Mouse (Mus musculus): ENCODE results near the gene Klhl11. TPM values are rescaled to one million over a fixed set of nuclear protein-coding genes. Genes with fewer than 3 reads are reported as not detected.

Gene Klhl11
- total RNA-seq, 2 experiments from 2014 or later: 7.6 to 8.2 TPM

DNA sequence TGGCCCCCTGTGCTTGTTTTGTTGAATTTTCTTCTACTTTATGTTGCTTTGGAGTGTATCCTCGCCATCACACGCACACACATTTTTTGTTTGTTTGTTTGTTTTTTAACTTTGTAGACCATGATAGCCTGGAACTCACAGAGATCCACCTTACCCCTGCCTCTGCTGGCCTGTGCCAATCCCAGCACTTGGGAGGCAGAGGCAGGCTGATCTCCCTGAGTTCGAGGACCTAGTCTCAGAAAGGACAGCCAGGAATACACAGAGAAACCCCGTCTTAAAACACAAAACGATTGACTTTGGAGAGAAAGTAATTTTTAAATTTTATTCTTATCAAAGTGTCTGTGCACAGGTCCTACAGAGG, 374 bp upstream of the Klhl11 start:
- no peak for DNase-seq
- intact Hi-C loops (cut with DNase I): loop anchor here (2.0 kb wide), 3 partner anchors 32 to 110 kb away; partner anchors contain the start of genes Klhl10 and Nt5c3b

- no peak for DNase-seq
- intact Hi-C loops (cut with DNase I): loop anchor here (2.0 kb wide), 3 partner anchors 31 to 109 kb away; partner anchors contain the start of genes Klhl10 and Nt5c3b
These were observed 967 bp downstream of the Klhl11 start for GRCm38 (mm10) chr11:100471352-100472196.

- intact Hi-C loops (cut with DNase I): no loop called here
- no peak for DNase-seq
These were observed 6.7 kb downstream of the Klhl11 start for GRCm38 (mm10) chr11:100465833-100466232.

GRCm38 (mm10) chr11:100465229-100465792, 7.2 kb downstream of the Klhl11 start:
- intact Hi-C loops (cut with DNase I): no loop called here
- DNase-seq: no peak

- intact Hi-C loops (cut with DNase I): no loop called here
- DNase-seq: no peak
These were observed 9.8 kb downstream of the Klhl11 start for GRCm38 (mm10) chr11:100462699-100463098.

- no peak for DNase-seq
- intact Hi-C loops (cut with DNase I): no loop called here
These were observed 14.8 kb downstream of the Klhl11 start for GRCm38 (mm10) chr11:100457711-100458110.

- intact Hi-C loops (cut with DNase I): no loop called here
- DNase-seq: no peak
These were observed 15.3 kb downstream of the Klhl11 start for GRCm38 (mm10) chr11:100457247-100457646.

DNA sequence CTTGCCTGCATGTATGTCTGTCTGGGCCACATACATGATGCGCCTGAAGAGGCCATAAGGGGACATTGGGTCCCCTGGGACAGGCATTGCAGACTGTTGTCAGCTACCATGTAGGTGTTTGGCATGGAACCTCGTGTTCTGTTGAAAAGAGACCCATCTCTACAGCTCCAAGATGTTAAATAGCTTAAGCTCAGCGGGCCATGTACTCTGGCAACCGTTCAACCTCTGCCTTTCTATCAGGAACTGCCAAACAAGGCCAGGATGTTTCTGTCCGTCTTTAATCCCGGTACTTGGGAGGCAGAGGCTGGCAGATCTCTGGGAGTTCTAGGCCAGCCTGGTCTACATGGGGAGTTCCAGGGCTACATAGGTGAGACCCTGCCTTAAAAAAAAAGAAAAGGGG, 29.9 kb downstream of the Klhl11 start:
- DNase-seq: no peak
- intact Hi-C loops (cut with DNase I): no loop called here

DNA sequence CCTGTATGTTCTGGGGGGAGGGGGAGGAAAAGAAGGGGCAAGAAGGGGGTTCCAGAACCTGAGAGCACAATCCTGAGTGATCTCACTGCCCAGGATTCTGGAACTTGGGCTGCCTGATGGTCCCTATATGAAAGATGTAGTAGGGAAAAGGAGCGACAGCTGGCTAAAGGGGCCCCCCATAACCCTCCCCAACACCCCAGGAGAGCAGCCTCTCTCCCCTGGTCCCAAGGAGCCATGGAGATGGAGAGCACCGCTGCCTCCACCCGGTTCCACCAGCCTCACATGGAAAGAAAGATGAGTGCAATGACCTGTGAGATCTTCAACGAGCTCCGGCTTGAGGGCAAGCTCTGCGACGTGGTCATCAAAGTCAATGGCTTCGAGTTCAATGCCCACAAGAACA, 30.7 kb downstream of the Klhl11 start, which contains the start of the genes Nt5c3b and Klhl10:
TSS of gene Nt5c3b (minus strand) at position 12 of the 400 bp plus-strand sequence.
TSS of gene Klhl10 (plus strand) at position 121 of the 400 bp plus-strand sequence.
- intact Hi-C loops (cut with DNase I): loop anchor here (1.0 to 2.0 kb wide), 2 partner anchors 27 to 31 kb away; partner anchors contain the start of genes Klhl11 and P3h4
- no peak for DNase-seq

DNA sequence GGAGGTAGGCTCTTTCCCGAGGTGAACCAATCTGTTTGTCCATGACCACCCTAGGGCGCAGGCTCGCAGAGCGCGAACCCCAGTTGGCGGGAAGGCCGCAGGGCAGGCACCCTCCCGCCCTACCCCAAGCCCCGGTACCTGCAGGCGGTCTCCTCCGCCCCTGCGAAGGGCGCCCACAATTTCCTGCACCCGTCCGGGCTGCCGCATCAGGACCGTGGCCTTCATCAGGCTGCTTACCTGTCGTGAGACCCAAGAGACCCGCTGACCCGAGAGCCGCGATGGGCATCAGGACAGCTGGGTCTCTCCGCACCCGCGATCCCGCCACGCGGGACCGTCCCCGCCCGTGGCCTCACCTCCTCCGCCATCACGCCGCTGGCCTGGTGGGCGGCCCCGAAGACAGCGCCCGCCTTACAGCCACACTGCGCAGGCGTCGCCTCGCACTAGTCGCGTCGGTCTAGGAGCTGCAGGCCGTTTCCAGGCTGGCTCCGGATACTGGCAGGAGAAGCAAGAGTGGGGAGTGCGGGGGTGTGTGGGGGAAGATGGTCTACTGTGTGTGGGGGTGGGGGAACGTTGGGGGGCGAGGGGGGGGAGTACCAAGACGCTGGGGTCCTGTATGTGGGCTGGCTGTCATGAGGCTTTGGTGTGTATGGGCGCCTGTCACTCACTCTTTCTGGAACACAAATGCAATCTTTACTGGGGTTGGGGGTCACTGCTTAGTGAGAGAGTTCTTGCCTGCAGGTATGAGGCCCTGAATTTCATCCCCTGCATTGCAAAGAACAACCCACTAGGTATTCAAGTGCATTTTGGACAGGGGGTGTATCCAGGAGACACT, 31.6 kb downstream of the Klhl11 start:
- intact Hi-C loops (cut with DNase I): loop anchor here (1.0 to 2.0 kb wide), 2 partner anchors 27 to 32 kb away; partner anchors contain the start of genes Klhl11 and P3h4
- DNase-seq: peak; percentile 86 to 87

- DNase-seq: no peak
- intact Hi-C loops (cut with DNase I): no loop called here
These were observed 34.6 kb downstream of the Klhl11 start for GRCm38 (mm10) chr11:100437901-100438300.

DNA sequence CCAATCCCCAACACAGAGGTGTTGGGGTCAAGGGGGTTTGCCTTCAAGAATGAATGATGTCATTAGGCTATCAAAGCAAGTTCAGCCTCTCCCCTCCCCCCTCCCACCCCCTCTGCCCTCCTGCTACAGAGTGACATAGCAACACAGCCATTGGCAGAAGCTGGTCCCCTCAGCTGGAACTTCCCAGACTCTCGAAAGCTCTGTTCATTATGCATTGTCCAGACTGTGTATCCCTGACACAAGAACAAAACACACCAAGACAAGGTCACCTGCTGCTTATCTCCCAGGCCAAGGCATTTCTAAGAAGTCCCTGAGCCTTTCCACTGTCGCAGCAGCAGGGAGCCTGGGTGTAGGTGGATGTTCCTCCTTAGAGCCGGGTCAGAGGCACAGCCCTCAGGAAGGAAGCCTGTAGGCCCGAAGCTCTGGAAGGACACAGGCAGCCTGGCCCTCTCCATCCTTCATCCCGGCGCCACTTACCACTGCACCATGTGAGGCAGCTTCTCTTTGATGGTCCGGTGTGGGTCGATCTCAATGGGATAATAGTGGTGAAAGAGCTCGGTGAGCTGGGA, 36.8 kb downstream of the Klhl11 start:
- DNase-seq: no peak
- intact Hi-C loops (cut with DNase I): no loop called here

- intact Hi-C loops (cut with DNase I): no loop called here
- no peak for DNase-seq
These were observed 40.5 kb downstream of the Klhl11 start for GRCm38 (mm10) chr11:100432002-100432401.

GRCm38 (mm10) chr11:100430052-100430451, 42.5 kb downstream of the Klhl11 start:
- no peak for DNase-seq
- intact Hi-C loops (cut with DNase I): no loop called here

DNA sequence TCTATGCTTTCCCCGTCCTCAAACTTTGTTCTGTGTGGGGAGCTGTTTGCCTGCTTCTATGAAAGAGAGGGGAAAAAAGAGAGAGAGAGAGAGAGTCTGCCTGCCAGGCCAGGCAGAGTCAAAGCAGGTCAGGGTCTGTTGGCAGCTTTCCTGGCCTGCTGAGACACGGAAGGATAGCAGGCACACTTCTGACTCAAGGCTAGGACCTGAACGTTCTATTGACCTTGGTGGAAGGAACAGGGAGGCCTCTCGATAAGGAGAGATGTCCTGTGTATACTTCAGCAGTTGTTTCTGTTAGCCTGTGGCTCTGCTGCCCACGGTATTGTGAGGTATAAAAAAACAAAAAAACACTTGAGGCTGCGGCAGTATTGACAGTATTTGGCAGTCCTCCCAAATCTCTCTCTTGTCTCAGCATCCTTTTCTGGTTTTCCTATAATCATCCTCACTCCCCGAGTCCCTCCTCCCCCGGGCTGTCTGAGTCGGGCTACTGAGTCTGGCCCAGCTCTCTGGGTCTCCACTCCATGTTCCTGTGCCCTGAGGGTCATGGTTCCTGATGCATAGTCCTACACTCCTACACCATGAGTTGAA, 43.8 kb downstream of the Klhl11 start:
- intact Hi-C loops (cut with DNase I): no loop called here
- peak; percentile 35 to 40 for DNase-seq

DNA sequence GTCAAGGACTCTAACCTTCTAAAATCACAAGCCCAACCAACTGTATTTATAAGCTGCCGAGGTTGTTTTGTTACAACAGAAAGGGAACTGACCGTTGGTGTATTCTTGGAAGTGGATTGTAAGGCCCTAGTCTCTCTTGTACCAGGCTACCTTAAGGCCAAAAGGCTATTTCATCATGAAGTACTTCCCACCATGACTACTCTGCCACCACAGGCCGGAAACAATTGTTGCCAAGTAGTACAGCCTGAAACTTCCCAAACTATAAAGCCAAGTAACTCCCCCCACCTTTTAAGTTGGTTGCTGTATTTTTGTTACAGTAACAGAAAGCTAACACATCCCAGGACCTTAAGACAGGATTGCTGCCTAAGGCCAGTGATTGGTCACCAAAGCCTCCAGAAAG, 45.7 kb downstream of the Klhl11 start:
- intact Hi-C loops (cut with DNase I): loop anchor here (2.0 kb wide), 2 partner anchors 46 to 128 kb away; partner anchors contain the start of gene Klhl11
- DNase-seq: no peak

GRCm38 (mm10) chr11:100425851-100426250, 46.7 kb downstream of the Klhl11 start:
- peak; percentile 77 to 82 for DNase-seq
- intact Hi-C loops (cut with DNase I): loop anchor here (2.0 kb wide), 2 partner anchors 47 to 129 kb away; partner anchors contain the start of gene Klhl11

GRCm38 (mm10) chr11:100423836-100424235, 48.7 kb downstream of the Klhl11 start:
- intact Hi-C loops (cut with DNase I): loop anchor here (5.0 kb wide), 1 partner anchor 278 kb away; the partner anchor contains the start of gene Dhx58
- DNase-seq: no peak

GRCm38 (mm10) chr11:100421537-100421936, 51.0 kb downstream of the Klhl11 start:
- intact Hi-C loops (cut with DNase I): loop anchor here (5.0 kb wide), 1 partner anchor 281 kb away; the partner anchor contains the start of gene Dhx58
- no peak for DNase-seq
